Mouse (Mus musculus) myocyte (in vitro differentiated cells): ENCODE data around the gene Slc44a1. TPM values are rescaled to one million over a fixed set of nuclear protein-coding genes. Genes with fewer than 3 reads are reported as not detected.

ENCODE experiments used
- H3K27me3 ChIP-seq: one replicate; pipeline ENCODE4 v1.6.1; 2011; ENCODE audit not compliant: control insufficient read depth, insufficient read depth, insufficient read length
- H3K36me3 ChIP-seq: one replicate; pipeline ENCODE4 v1.6.1; 2011; ENCODE audit not compliant: control insufficient read depth, insufficient read depth
- H3K4me2 ChIP-seq: one replicate; pipeline ENCODE4 v1.6.1; 2011; ENCODE audit warnings: low read depth, control low read depth
- H3K4me3 ChIP-seq: one replicate; pipeline ENCODE4 v1.5.1; 2011; ENCODE audit warnings: mild to moderate bottlenecking, control low read depth, moderate library complexity
- H3K79me2 ChIP-seq: one replicate; pipeline ENCODE4 v1.6.1; 2011; ENCODE audit not compliant: control insufficient read depth, insufficient read depth
- H3ac ChIP-seq: one replicate; pipeline ENCODE4 v1.6.1; 2011; ENCODE audit not compliant: control insufficient read depth, insufficient read length
- CEBPB ChIP-seq: IDR thresholded peaks from 2 replicates; pipeline ENCODE4 v1.6.1; 2011; ENCODE audit warnings: mild to moderate bottlenecking, moderate library complexity; ENCODE audit not compliant: poor library complexity, insufficient read depth, severe bottlenecking
- E2F4 ChIP-seq: IDR thresholded peaks from one replicate; pipeline ENCODE4 v1.6.1; 2011; ENCODE audit warnings: mild to moderate bottlenecking, control low read depth, moderate library complexity; ENCODE audit not compliant: insufficient read depth
- MAX ChIP-seq: IDR thresholded peaks from one replicate; pipeline ENCODE4 v1.6.1; 2011; ENCODE audit warnings: low read depth, mild to moderate bottlenecking, control low read depth
- MYOD1 ChIP-seq, 3 experiments: IDR thresholded peaks; one replicate each; pipeline ENCODE4 v1.6.1; 2011; ENCODE audit warnings: control low read depth in 2 of 3, low read depth in 2 of 3, mild to moderate bottlenecking in 2 of 3, moderate library complexity in 1 of 3; ENCODE audit not compliant: insufficient read length in 2 of 3, control insufficient read depth in 1 of 3
- MYOG ChIP-seq, 3 experiments: IDR thresholded peaks; one replicate each; pipeline ENCODE4 v1.6.1; 2011; ENCODE audit warnings: control low read depth in 2 of 3, low read depth in 2 of 3, mild to moderate bottlenecking in 2 of 3; ENCODE audit not compliant: insufficient read length in 2 of 3, control insufficient read depth in 1 of 3, insufficient read depth in 1 of 3
- POLR2A ChIP-seq: IDR thresholded peaks from one replicate; pipeline ENCODE4 v1.6.1; 2011; ENCODE audit warnings: low read depth, mild to moderate bottlenecking, control low read depth, moderate library complexity; ENCODE audit not compliant: insufficient read length
- POLR2AphosphoS2 ChIP-seq: IDR thresholded peaks from one replicate; pipeline ENCODE4 v1.6.1; 2011; ENCODE audit warnings: low read depth, control low read depth; ENCODE audit not compliant: insufficient read length
- REST ChIP-seq: IDR thresholded peaks from one replicate; pipeline ENCODE4 v1.6.1; 2011; ENCODE audit warnings: mild to moderate bottlenecking, control low read depth, moderate library complexity; ENCODE audit not compliant: insufficient read depth, insufficient read length
- SRF ChIP-seq: IDR thresholded peaks from one replicate; pipeline ENCODE4 v1.6.1; 2011; ENCODE audit warnings: low read depth; ENCODE audit not compliant: control insufficient read depth, insufficient read length
- TCF12 ChIP-seq: IDR thresholded peaks from one replicate; pipeline ENCODE4 v1.6.1; 2011; ENCODE audit warnings: mild to moderate bottlenecking, control low read depth; ENCODE audit not compliant: poor library complexity, insufficient read depth, severe bottlenecking
- TCF3 ChIP-seq: IDR thresholded peaks from one replicate; pipeline ENCODE4 v1.6.1; 2011; ENCODE audit warnings: low read depth, control low read depth; ENCODE audit not compliant: insufficient read length
- USF1 ChIP-seq: IDR thresholded peaks from one replicate; pipeline ENCODE4 v1.6.1; 2011; ENCODE audit warnings: low read depth, mild to moderate bottlenecking, control low read depth, moderate library complexity
- polyA plus RNA-seq: library from polyadenylated mRNA; unstranded; fragments of >200 nt; fragmentation: generic; extraction: Trizol; gene quantifications from one replicate; pipeline ENCODE4 v1.2.1, GENCODE M21; 2012; ENCODE audit warnings: missing spikeins

The Slc44a1 gene
- polyA plus RNA-seq, 1 experiment, result 43.7 TPM

- Histone ChIP-seq H3ac (no peak overlapping the region), H3K4me3 (no peak overlapping the region), H3K4me2 (no peak overlapping the region), H3K79me2 (no peaks in the 10 kb centered on the region), H3K27me3 (no peaks in the 10 kb centered on the region), H3K36me3 (peaks cover 40% of the 10 kb centered on the region)
- TF ChIP-seq SRF (no peak), MAX (no peak), USF1 (no peak), TCF3 (no peak), REST (no peak), CEBPB (no peak), MYOD1 (IDR thresholded peaks at IDR 0.05; ENCODE audit: control insufficient read depth in 1 of 3, insufficient read length in 2 of 3, low read depth in 2 of 3) (no peak), E2F4 (no peak), POLR2A (no peak), TCF12 (no peak), POLR2AphosphoS2 (no peak), MYOG (IDR thresholded peaks at IDR 0.05; ENCODE audit: control insufficient read depth in 1 of 3, insufficient read depth in 1 of 3, insufficient read length in 2 of 3, low read depth in 2 of 3) (no peak)
Measured at GRCm38 (mm10) chr4:53564618-53565017, 124.4 kb downstream of the Slc44a1 start.

- TF ChIP-seq E2F4, result no peak
- no peak for TF ChIP-seq USF1
- no peak for TF ChIP-seq REST
- TF ChIP-seq POLR2A, result no peak
- no peak for TF ChIP-seq TCF12
- TF ChIP-seq SRF, result no peak
- TF ChIP-seq MYOD1 (IDR thresholded peaks at IDR 0.05; ENCODE audit: control insufficient read depth in 1 of 3, insufficient read length in 2 of 3, low read depth in 2 of 3), result no peak
- TF ChIP-seq MYOG (IDR thresholded peaks at IDR 0.05; ENCODE audit: control insufficient read depth in 1 of 3, insufficient read depth in 1 of 3, insufficient read length in 2 of 3, low read depth in 2 of 3), result no peak
- no peak for TF ChIP-seq TCF3
- Histone ChIP-seq H3K36me3 (peaks cover 24% of the 10 kb centered on the region), H3K4me3 (no peak overlapping the region), H3K4me2 (no peak overlapping the region), H3ac (no peak overlapping the region), H3K79me2 (no peaks in the 10 kb centered on the region), H3K27me3 (no peaks in the 10 kb centered on the region)
Measured at GRCm38 (mm10) chr4:53567065-53567464, 126.9 kb downstream of the Slc44a1 start.

- no peak for TF ChIP-seq POLR2A
- no peak for TF ChIP-seq USF1
- TF ChIP-seq TCF3, result no peak
- TF ChIP-seq MYOG (IDR thresholded peaks at IDR 0.05; ENCODE audit: control insufficient read depth in 1 of 3, insufficient read depth in 1 of 3, insufficient read length in 2 of 3, low read depth in 2 of 3), result no peak
- no peak for TF ChIP-seq MAX
- TF ChIP-seq POLR2AphosphoS2, result no peak
- no peak for TF ChIP-seq SRF
- TF ChIP-seq REST, result no peak
- TF ChIP-seq CEBPB, result no peak
- TF ChIP-seq TCF12, result no peak
- TF ChIP-seq E2F4, result no peak
- TF ChIP-seq MYOD1 (IDR thresholded peaks at IDR 0.05; ENCODE audit: control insufficient read depth in 1 of 3, insufficient read length in 2 of 3, low read depth in 2 of 3), result no peak
- Histone ChIP-seq H3K4me2 (no peak overlapping the region), H3K79me2 (no peaks in the 10 kb centered on the region), H3K4me3 (no peak overlapping the region), H3K36me3 (no peaks in the 10 kb centered on the region), H3K27me3 (no peaks in the 10 kb centered on the region), H3ac (no peak overlapping the region)
Measured at GRCm38 (mm10) chr4:53575558-53575957, 135.3 kb downstream of the Slc44a1 start.

- TF ChIP-seq MYOD1 (IDR thresholded peaks at IDR 0.05; ENCODE audit: control insufficient read depth in 1 of 3, insufficient read length in 2 of 3, low read depth in 2 of 3) (no peak), TCF12 (no peak), MAX (no peak), E2F4 (no peak), SRF (no peak), USF1 (no peak)
- H3K36me3 ChIP-seq, result no peaks in the 10 kb centered on the region
- no peak overlapping the region for H3ac ChIP-seq
- no peak overlapping the region for H3K4me2 ChIP-seq
- H3K27me3 ChIP-seq, result no peaks in the 10 kb centered on the region
- H3K79me2 ChIP-seq, result no peaks in the 10 kb centered on the region
- H3K4me3 ChIP-seq, result no peak overlapping the region
Measured at GRCm38 (mm10) chr4:53587676-53588075, 147.5 kb downstream of the Slc44a1 start.

GRCm38 (mm10) chr4:53588936-53589335 is 148.7 kb downstream of the Slc44a1 start:
- no peaks in the 10 kb centered on the region for H3K36me3 ChIP-seq
- no peak overlapping the region for H3K4me3 ChIP-seq
- H3K4me2 ChIP-seq, result no peak overlapping the region
- H3ac ChIP-seq, result no peak overlapping the region
- H3K27me3 ChIP-seq, result no peaks in the 10 kb centered on the region
- H3K79me2 ChIP-seq, result no peaks in the 10 kb centered on the region
- no peak for TF ChIP-seq CEBPB
- TF ChIP-seq MYOG (IDR thresholded peaks at IDR 0.05; ENCODE audit: control insufficient read depth in 1 of 3, insufficient read depth in 1 of 3, insufficient read length in 2 of 3, low read depth in 2 of 3), result no peak
- TF ChIP-seq POLR2A, result no peak
- no peak for TF ChIP-seq TCF3
- no peak for TF ChIP-seq TCF12
- no peak for TF ChIP-seq E2F4
- TF ChIP-seq USF1, result no peak
- TF ChIP-seq REST, result no peak
- TF ChIP-seq SRF, result no peak
- no peak for TF ChIP-seq POLR2AphosphoS2
- TF ChIP-seq MYOD1 (IDR thresholded peaks at IDR 0.05; ENCODE audit: control insufficient read depth in 1 of 3, insufficient read length in 2 of 3, low read depth in 2 of 3), result no peak
- no peak for TF ChIP-seq MAX
